Mouse (Mus musculus) hindbrain, embryonic 16.5 days (tissue): ENCODE measurements around the gene Dtx3. TPM values are rescaled to one million over a fixed set of nuclear protein-coding genes. Genes with fewer than 3 reads are reported as not detected.
A peak's percentile ranks its signal among the peaks of the same experiment; 100 is the strongest.

ENCODE experiments used
- ATAC-seq: fragments of 200-750 bp; cut with Nextera tagmentation; 2 replicates; pipeline ENCODE4 v1.8.0; 2017; ENCODE audit warnings: moderate TSS enrichment, moderate library complexity
- H3K27ac ChIP-seq: fragments of 300-500 bp; sonication (generic); 2 replicates; pipeline ENCODE4 v1.5.1; 2014; ENCODE audit warnings: low read depth, mild to moderate bottlenecking, control low read depth, low read length, moderate library complexity
- H3K27me3 ChIP-seq: fragments of 300-500 bp; sonication (generic); replicated peaks from 2 replicates; pipeline ENCODE4 v1.6.1; 2014; ENCODE audit warnings: low read length; ENCODE audit not compliant: control insufficient read depth, insufficient read depth
- H3K36me3 ChIP-seq: fragments of 300-500 bp; sonication (generic); 2 replicates; pipeline ENCODE4 v1.6.1; 2014; ENCODE audit warnings: mild to moderate bottlenecking, low read length, moderate library complexity, mixed read lengths; ENCODE audit not compliant: control insufficient read depth, insufficient read depth
- H3K4me1 ChIP-seq: fragments of 300-500 bp; sonication (generic); 2 replicates; pipeline ENCODE4 v1.6.1; 2014; ENCODE audit warnings: low read depth, low read length; ENCODE audit not compliant: control insufficient read depth, insufficient read depth
- H3K4me2 ChIP-seq: fragments of 300-500 bp; sonication (generic); 2 replicates; pipeline ENCODE4 v1.6.1; 2014; ENCODE audit warnings: mild to moderate bottlenecking, low read length, control low read depth, moderate library complexity
- H3K4me3 ChIP-seq: fragments of 300-500 bp; sonication (generic); 2 replicates; pipeline ENCODE4 v1.5.1; 2014; ENCODE audit warnings: mild to moderate bottlenecking, low read length, control low read depth, moderate library complexity
- H3K9ac ChIP-seq: fragments of 300-500 bp; sonication (generic); 2 replicates; pipeline ENCODE4 v1.6.1; 2014; ENCODE audit warnings: low read depth, mild to moderate bottlenecking, control low read depth, low read length, moderate library complexity
- H3K9me3 ChIP-seq: fragments of 300-500 bp; sonication (generic); 2 replicates; pipeline ENCODE4 v1.6.1; 2014; ENCODE audit warnings: mild to moderate bottlenecking, low read length, moderate library complexity; ENCODE audit not compliant: control insufficient read depth
- WGBS: fragments of 180-500 bp; shearing (Covaris S2); extraction: QIAGEN DNeasy Blood & Tissue Kit; methylation state at CpG from one replicate; pipeline ENCODE4 v1.1.7; 2014; 5-methylcytosine and 5-hydroxymethylcytosine counted together
- polyA plus RNA-seq: library from polyadenylated mRNA; unstranded; fragments of >200 nt; fragmentation: Nextera tagmentation; extraction: Ambion mirVana; gene quantifications from 2 replicates; pipeline ENCODE4 v1.2.1, GENCODE M21; 2015

The Dtx3 gene
- polyA plus RNA-seq, 1 experiment from 2014 or later = 213 TPM

DNA sequence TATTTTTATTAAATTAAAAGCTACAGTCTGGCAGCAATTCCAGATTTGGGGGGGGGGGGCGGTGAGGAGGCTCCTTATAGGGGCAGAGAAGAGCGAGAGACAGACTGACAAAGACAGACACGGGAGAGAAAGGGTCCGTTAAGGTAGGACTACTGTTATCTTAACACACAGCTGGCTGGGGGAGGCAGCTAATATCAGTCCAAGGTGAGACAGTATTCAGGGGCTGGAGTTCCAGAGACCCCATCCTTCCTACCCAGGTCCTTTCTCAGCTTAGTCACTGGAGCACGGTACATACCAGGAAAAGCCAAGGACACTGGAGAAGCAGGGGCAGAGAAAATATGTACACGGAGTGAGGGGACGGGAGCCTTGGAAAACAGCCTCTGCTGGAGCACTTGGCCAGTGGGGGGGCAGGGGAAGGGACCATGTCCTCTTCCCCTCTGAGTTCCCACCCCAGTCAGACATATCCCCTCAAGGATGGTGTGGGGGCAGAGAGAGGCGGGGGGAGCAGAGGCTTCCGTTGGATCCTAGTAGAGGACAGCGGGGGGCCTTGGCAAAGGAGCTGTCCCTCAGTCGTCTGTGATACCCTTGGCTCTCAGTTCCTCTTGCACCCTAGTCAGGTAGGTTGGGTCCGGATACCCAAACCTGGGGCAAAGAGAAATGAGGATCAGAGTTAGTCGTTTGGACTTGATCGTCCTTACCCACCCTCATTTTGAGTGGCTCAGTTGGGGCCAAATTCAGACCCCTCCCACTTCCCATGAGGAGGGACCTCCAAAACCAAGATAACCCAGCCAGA, 4.9 kb downstream of the Dtx3 start:
- H3K4me3 ChIP-seq = no peak overlapping the region
- no peaks in the 10 kb centered on the region for H3K27me3 ChIP-seq
- H3K9ac ChIP-seq = peak overlapping the region; percentile 6; the same call in 1 of the 2 replicates
- WGBS = 35% methylated on average over 12 of the region's 14 CpGs
- H3K27ac ChIP-seq = 0 out of 2 replicates have a peak overlapping the region, but pooled peaks have one; percentile 29
- H3K9me3 ChIP-seq = no peaks in the 10 kb centered on the region
- H3K36me3 ChIP-seq = peaks cover 13% of the 10 kb centered on the region
- ATAC-seq = no peak
- H3K4me2 ChIP-seq = no peak overlapping the region; the same call in 1 of the 2 replicates
- peaks cover 26% of the 10 kb centered on the region for H3K4me1 ChIP-seq

- ATAC-seq = 0 out of 2 replicates have a peak, but pooled peaks have one; percentile 7
- Histone ChIP-seq H3K36me3 (peaks cover 13% of the 10 kb centered on the region), H3K27ac (peak within 1 kb of the TSS; percentile 74), H3K9me3 (no peaks in the 10 kb centered on the region), H3K27me3 (no peaks in the 10 kb centered on the region), H3K4me3 (peak within 1 kb of the TSS; percentile 70), H3K9ac (peak within 1 kb of the TSS; percentile 87), H3K4me2 (peak within 1 kb of the TSS; percentile 96), H3K4me1 (peaks cover 24% of the 10 kb centered on the region)
- WGBS = 5% methylated on average over 35 of the region's 35 CpGs
Observed at GRCm38 (mm10) chr10:127189651-127190381, 5.7 kb downstream of the Dtx3 start, which contains the start of gene Arhgef25. Gene Arhgef25 (minus strand): TSS chr10:127190083.

- H3K27me3 ChIP-seq = no peaks in the 10 kb centered on the region; the same call in 1 of the 2 replicates
- peak overlapping the region; percentile 70 for H3K4me3 ChIP-seq
- ATAC-seq = peak; percentile 7; the same call in 1 of the 2 replicates
- H3K4me2 ChIP-seq = peak overlapping the region; percentile 96
- 3% methylated on average over 26 of the region's 26 CpGs for WGBS
- peak overlapping the region; percentile 87 for H3K9ac ChIP-seq
- peaks cover 13% of the 10 kb centered on the region for H3K36me3 ChIP-seq
- no peaks in the 10 kb centered on the region for H3K9me3 ChIP-seq
- peak overlapping the region; percentile 74 for H3K27ac ChIP-seq
- peaks cover 20% of the 10 kb centered on the region for H3K4me1 ChIP-seq
Observed at GRCm38 (mm10) chr10:127189116-127189650, 6.3 kb downstream of the Dtx3 start.

DNA sequence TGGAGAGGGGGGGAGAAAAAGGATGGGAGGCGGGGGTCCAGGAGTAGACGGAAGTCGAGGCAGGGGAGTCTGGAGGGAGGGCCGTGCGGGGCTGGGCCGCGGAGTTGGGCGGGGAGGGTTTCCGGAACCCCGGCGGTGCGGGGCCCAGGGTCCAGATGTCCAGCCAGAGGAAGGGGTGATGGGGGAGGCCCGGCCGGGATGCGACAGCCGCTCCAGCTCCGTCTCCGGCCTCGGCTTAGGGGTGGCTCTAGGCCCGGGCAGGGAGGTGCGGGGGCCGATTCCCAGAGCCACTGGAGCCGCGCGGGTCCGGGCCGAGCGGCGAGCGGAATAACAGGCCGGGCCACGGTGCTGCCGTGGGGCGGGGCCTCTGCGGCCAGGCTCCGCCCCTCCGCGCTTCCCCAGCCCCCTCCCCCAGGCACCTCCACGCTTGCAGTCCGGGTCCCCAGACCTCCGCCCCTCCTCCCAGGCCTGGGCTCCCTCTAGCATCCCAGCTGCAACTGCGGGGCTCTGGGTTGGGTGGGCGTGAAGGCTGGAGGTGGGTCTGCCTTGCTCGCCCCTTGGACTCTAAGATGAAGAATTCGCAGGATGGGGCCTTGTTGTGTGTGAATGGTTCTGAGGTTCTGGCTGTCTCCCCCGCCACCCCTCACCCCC, 6.9 kb downstream of the Dtx3 start:
- peaks cover 13% of the 10 kb centered on the region for H3K36me3 ChIP-seq
- no peaks in the 10 kb centered on the region for H3K9me3 ChIP-seq
- H3K27ac ChIP-seq = peak overlapping the region; percentile 74
- peak overlapping the region; percentile 96 for H3K4me2 ChIP-seq
- H3K4me1 ChIP-seq = peaks cover 22% of the 10 kb centered on the region
- WGBS = under 1% methylated on average over 36 of the region's 46 CpGs
- H3K4me3 ChIP-seq = peak overlapping the region; percentile 70
- peak overlapping the region; percentile 87 for H3K9ac ChIP-seq
- peak; percentile 87 for ATAC-seq
- H3K27me3 ChIP-seq = no peaks in the 10 kb centered on the region; the same call in 1 of the 2 replicates

DNA sequence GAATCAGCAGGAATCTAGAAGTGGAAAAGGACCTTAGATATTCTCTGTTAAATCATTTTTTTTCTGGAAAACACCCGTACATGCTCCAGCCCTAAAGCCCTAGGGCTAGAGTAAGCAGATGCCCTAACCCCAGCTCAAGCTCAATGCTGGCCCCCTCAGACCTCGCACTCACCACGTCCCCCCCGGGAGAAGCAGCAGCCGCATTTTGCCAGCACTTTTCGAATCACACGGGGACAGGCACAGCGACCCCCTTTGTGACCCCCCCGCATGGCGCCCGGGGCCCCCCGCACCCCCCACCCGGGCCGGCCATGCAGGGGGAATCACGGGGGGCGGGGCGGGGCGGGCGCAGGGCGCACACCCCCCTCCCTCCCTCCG, 7.5 kb downstream of the Dtx3 start:
- Histone ChIP-seq H3K27ac (peak overlapping the region; percentile 74), H3K9me3 (no peaks in the 10 kb centered on the region), H3K4me1 (peaks cover 22% of the 10 kb centered on the region), H3K4me2 (peak overlapping the region; percentile 96), H3K36me3 (peaks cover 12% of the 10 kb centered on the region), H3K9ac (peak overlapping the region; percentile 87), H3K4me3 (peak overlapping the region; percentile 70), H3K27me3 (no peaks in the 10 kb centered on the region; the same call in 1 of the 2 replicates)
- under 1% methylated on average over 18 of the region's 21 CpGs for WGBS
- no peak for ATAC-seq

GRCm38 (mm10) chr10:127187371-127188078, 8.0 kb downstream of the Dtx3 start:
- 0 out of 2 replicates have a peak overlapping the region, but pooled peaks have one; percentile 2 for H3K27ac ChIP-seq
- H3K4me3 ChIP-seq = peak overlapping the region; percentile 70

DNA sequence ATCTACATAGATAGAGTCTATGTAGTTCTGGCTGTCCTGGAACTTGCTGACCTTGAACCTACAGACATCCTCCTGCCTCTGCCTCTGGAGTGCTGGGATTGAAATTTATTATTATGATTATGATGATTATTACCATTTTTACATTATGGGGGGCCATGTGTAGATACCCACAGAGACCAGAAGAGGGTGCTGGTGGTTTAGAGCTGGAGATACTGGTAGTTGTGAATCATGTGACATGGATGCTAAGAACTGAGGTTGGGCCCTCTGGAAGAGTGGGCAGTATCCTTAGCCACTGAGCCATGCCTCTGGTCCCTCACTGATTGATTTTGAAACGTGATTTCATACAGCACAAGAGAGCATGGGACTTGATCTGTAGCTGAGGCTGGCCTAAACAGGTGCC, 9.1 kb downstream of the Dtx3 start:
- no peak for ATAC-seq
- Histone ChIP-seq H3K36me3 (peaks cover 3% of the 10 kb centered on the region; the same call in 1 of the 2 replicates), H3K4me3 (no peak overlapping the region), H3K9ac (no peak overlapping the region), H3K27ac (no peak overlapping the region), H3K9me3 (no peaks in the 10 kb centered on the region), H3K4me1 (peaks cover 22% of the 10 kb centered on the region), H3K4me2 (no peak overlapping the region), H3K27me3 (peaks cover 1% of the 10 kb centered on the region; the same call in 1 of the 2 replicates)
- WGBS = 62% methylated on average over 1 of the region's 1 CpGs

More at GRCm38 (mm10) chr10:127187371-127188078, 8.0 kb downstream of the Dtx3 start:
- H3K9ac ChIP-seq = peak overlapping the region; percentile 87
- H3K27me3 ChIP-seq = no peaks in the 10 kb centered on the region; the same call in 1 of the 2 replicates
- peaks cover 22% of the 10 kb centered on the region for H3K4me1 ChIP-seq
- H3K9me3 ChIP-seq = no peaks in the 10 kb centered on the region
- peaks cover 7% of the 10 kb centered on the region for H3K36me3 ChIP-seq
- peak; percentile 9; the same call in 1 of the 2 replicates for ATAC-seq
- H3K4me2 ChIP-seq = peak overlapping the region; percentile 96
- 29% methylated on average over 10 of the region's 10 CpGs for WGBS

GRCm38 (mm10) chr10:127185506-127185905, 10.0 kb downstream of the Dtx3 start:
- H3K27me3 ChIP-seq = peaks cover 4% of the 10 kb centered on the region; the same call in 1 of the 2 replicates
- H3K27ac ChIP-seq = no peak overlapping the region
- 87% methylated on average over 15 of the region's 15 CpGs for WGBS
- no peak overlapping the region for H3K4me3 ChIP-seq
- no peak overlapping the region for H3K4me2 ChIP-seq
- H3K4me1 ChIP-seq = peaks cover 22% of the 10 kb centered on the region
- H3K9ac ChIP-seq = no peak overlapping the region
- H3K36me3 ChIP-seq = no peaks in the 10 kb centered on the region
- H3K9me3 ChIP-seq = no peaks in the 10 kb centered on the region
- no peak for ATAC-seq
